Mouse (Mus musculus): ENCODE results near the gene Tmem253. TPM values are rescaled to one million over a fixed set of nuclear protein-coding genes. Genes with fewer than 3 reads are reported as not detected.

The Tmem253 gene
- polyA plus RNA-seq, 1 experiment = 1.3 TPM

GRCm38 (mm10) chr14:51984247-51985231, 30.9 kb upstream of the Tmem253 start, which contains the start of gene Arhgef40:
Gene Arhgef40, plus strand, starts transcription at chr14:51984719.
- H3K36me3 ChIP-seq (ENCODE audit: control insufficient read depth, insufficient read depth, low read length, poor library complexity, severe bottlenecking) = no peaks in the 10 kb centered on the region
- peaks cover 4% of the 10 kb centered on the region for H3K27me3 ChIP-seq (ENCODE audit: control insufficient read depth, insufficient read depth, low read length, poor library complexity, severe bottlenecking)
- H3K4me3 ChIP-seq (ENCODE audit: low read depth, low read length) = peak within 1 kb of the TSS; percentile 68
- TF ChIP-seq CTCF (IDR thresholded peaks at IDR 0.05; ENCODE audit: low read depth, low read length) = no peak
- TF ChIP-seq POLR2A (IDR thresholded peaks at IDR 0.05; ENCODE audit: insufficient read depth, low read length) = no peak
- TF ChIP-seq EP300 (IDR thresholded peaks at IDR 0.05; ENCODE audit: insufficient read depth, low read depth, low read length) = no peak
- H3K9ac ChIP-seq (ENCODE audit: low read depth, poor library complexity, severe bottlenecking) = peak within 1 kb of the TSS; percentile 75
- H3K4me1 ChIP-seq (ENCODE audit: control insufficient read depth, insufficient read depth, low read length) = no peaks in the 10 kb centered on the region
- no peak within 1 kb of the TSS for H3K27ac ChIP-seq (ENCODE audit: insufficient read depth, low read length)
- H3K9me3 ChIP-seq (replicated peaks; ENCODE audit: control insufficient read depth, insufficient read depth, low read length, poor library complexity, severe bottlenecking) = no peaks in the 10 kb centered on the region

DNA sequence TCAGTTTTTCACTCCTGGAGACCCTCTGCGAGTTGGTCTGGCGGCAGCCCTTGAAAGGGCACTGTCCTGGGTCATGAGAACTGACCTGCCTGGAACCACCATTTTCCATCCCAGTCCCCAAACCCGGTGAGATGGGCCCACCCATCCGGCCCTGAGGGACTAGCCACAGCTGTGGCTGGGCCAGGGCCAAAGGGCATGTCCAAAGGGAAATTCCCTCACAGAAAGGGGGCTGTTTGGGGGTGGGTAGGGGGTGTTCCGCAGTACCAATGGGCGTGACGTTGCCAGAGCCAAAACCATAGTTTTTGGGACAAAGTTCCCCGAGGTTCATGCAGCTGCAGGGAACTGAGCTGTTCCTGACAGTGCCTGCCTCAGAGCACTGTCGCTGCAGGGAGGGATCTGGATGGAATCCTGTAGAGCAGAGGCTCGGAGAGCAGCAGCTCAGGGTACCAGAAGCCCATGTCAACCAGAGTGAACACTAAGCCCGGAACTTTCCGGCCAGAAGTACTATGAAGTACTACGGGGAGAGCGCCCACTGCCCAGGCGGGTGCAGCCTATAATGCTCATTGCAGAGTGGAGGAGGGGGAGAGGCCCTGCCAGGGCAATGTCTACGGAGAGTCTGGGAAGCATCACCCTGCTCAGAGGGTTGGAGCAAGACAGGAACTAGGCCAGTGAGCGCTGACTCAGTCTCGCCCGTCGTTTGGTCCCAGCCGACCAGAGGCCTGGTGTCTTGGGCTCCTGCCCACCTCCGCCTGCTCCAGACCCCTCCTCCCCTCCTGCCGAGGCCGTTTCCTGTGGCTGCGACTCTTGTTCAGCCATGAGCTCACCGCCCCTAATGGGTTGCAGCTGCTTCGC, 29.9 kb upstream of the Tmem253 start:
- peaks cover 4% of the 10 kb centered on the region for H3K27me3 ChIP-seq (ENCODE audit: control insufficient read depth, insufficient read depth, low read length, poor library complexity, severe bottlenecking)
- H3K4me1 ChIP-seq (ENCODE audit: control insufficient read depth, insufficient read depth, low read length) = no peaks in the 10 kb centered on the region
- H3K27ac ChIP-seq (ENCODE audit: insufficient read depth, low read length) = no peak overlapping the region
- H3K4me3 ChIP-seq (ENCODE audit: low read depth, low read length) = peak overlapping the region; percentile 68
- no peaks in the 10 kb centered on the region for H3K9me3 ChIP-seq (replicated peaks; ENCODE audit: control insufficient read depth, insufficient read depth, low read length, poor library complexity, severe bottlenecking)
- H3K9ac ChIP-seq (ENCODE audit: low read depth, poor library complexity, severe bottlenecking) = peak overlapping the region; percentile 75
- no peaks in the 10 kb centered on the region for H3K36me3 ChIP-seq (ENCODE audit: control insufficient read depth, insufficient read depth, low read length, poor library complexity, severe bottlenecking)
- TF ChIP-seq EP300 (IDR thresholded peaks at IDR 0.05; ENCODE audit: insufficient read depth, low read depth, low read length) = no peak
- no peak for TF ChIP-seq CTCF (IDR thresholded peaks at IDR 0.05; ENCODE audit: low read depth, low read length)
- no peak for TF ChIP-seq POLR2A (IDR thresholded peaks at IDR 0.05; ENCODE audit: insufficient read depth, low read length)

DNA sequence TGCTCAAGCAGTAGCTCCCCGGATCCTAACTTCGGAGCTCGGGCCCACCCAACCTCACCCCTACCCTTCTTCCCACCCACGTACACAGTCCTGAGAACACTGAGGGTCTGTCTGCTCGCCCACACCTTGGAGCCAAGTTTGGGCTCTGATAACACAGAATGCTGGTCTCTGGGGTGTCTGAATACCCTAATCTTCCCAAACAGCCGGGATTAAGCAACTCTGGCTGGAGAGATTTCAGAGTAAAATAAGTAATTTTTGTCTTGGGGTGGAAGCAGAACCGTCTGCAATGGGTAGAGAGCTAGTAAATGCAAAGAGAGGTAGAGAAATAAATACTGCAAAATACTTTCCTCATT, 29.3 kb upstream of the Tmem253 start:
- no peaks in the 10 kb centered on the region for H3K36me3 ChIP-seq (ENCODE audit: control insufficient read depth, insufficient read depth, low read length, poor library complexity, severe bottlenecking)
- peak overlapping the region; percentile 75; the same call in 1 of the 2 replicates for H3K9ac ChIP-seq (ENCODE audit: low read depth, poor library complexity, severe bottlenecking)
- H3K9me3 ChIP-seq (replicated peaks; ENCODE audit: control insufficient read depth, insufficient read depth, low read length, poor library complexity, severe bottlenecking) = no peaks in the 10 kb centered on the region
- no peaks in the 10 kb centered on the region for H3K4me1 ChIP-seq (ENCODE audit: control insufficient read depth, insufficient read depth, low read length)
- TF ChIP-seq EP300 (IDR thresholded peaks at IDR 0.05; ENCODE audit: insufficient read depth, low read depth, low read length) = no peak
- TF ChIP-seq POLR2A (IDR thresholded peaks at IDR 0.05; ENCODE audit: insufficient read depth, low read length) = no peak
- TF ChIP-seq CTCF (IDR thresholded peaks at IDR 0.05; ENCODE audit: low read depth, low read length) = no peak
- no peak overlapping the region for H3K27ac ChIP-seq (ENCODE audit: insufficient read depth, low read length)
- H3K4me3 ChIP-seq (ENCODE audit: low read depth, low read length) = no peak overlapping the region
- H3K27me3 ChIP-seq (ENCODE audit: control insufficient read depth, insufficient read depth, low read length, poor library complexity, severe bottlenecking) = peaks cover 4% of the 10 kb centered on the region

DNA sequence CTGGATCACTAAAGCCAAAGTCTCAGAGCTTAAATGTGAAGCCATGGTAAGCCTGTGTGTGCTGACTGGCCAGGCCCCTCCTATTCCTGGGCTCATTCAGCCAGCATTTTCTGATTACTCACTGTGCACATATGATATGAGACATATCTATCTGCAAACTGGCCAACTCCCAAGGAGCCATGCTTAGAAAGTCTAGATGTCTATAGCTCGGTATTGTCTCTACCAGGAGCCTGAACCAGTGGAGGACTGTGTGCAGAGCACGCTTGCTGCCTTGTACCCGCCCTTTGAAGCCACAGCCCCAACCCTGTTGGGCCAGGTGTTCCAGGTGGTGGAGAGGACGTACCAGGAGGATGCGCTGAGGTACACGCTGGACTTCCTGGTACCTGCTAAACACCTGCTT, 28.3 kb upstream of the Tmem253 start:
- H3K27ac ChIP-seq (ENCODE audit: insufficient read depth, low read length) = no peak overlapping the region
- H3K27me3 ChIP-seq (ENCODE audit: control insufficient read depth, insufficient read depth, low read length, poor library complexity, severe bottlenecking) = peaks cover 4% of the 10 kb centered on the region
- no peaks in the 10 kb centered on the region for H3K9me3 ChIP-seq (replicated peaks; ENCODE audit: control insufficient read depth, insufficient read depth, low read length, poor library complexity, severe bottlenecking)
- H3K9ac ChIP-seq (ENCODE audit: low read depth, poor library complexity, severe bottlenecking) = no peak overlapping the region
- H3K4me3 ChIP-seq (ENCODE audit: low read depth, low read length) = no peak overlapping the region
- TF ChIP-seq EP300 (IDR thresholded peaks at IDR 0.05; ENCODE audit: insufficient read depth, low read depth, low read length) = no peak
- TF ChIP-seq CTCF (IDR thresholded peaks at IDR 0.05; ENCODE audit: low read depth, low read length) = no peak
- TF ChIP-seq POLR2A (IDR thresholded peaks at IDR 0.05; ENCODE audit: insufficient read depth, low read length) = no peak
- no peaks in the 10 kb centered on the region for H3K4me1 ChIP-seq (ENCODE audit: control insufficient read depth, insufficient read depth, low read length)
- H3K36me3 ChIP-seq (ENCODE audit: control insufficient read depth, insufficient read depth, low read length, poor library complexity, severe bottlenecking) = no peaks in the 10 kb centered on the region

DNA sequence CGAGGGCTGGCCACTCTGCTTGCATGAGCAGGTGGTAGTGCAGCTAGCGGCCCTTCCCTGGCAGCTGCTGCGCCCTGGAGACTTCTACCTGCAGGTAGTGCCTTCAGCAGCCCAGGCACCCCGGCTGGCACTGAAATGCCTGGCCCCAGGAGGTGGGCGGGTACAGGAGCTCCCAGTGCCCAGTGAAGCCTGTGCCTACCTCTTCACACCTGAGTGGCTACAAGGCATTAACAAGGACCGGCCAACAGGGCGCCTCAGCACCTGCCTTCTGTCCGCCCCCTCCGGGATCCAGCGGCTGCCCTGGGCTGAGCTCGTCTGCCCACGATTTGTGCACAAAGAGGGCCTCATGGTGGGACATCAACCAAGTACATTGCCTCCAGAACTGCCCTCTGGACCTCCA, 26.7 kb upstream of the Tmem253 start:
- H3K4me3 ChIP-seq (ENCODE audit: low read depth, low read length) = peak overlapping the region; percentile 17
- no peaks in the 10 kb centered on the region for H3K9me3 ChIP-seq (replicated peaks; ENCODE audit: control insufficient read depth, insufficient read depth, low read length, poor library complexity, severe bottlenecking)
- 0 out of 2 replicates have a peak overlapping the region, but pooled peaks have one; percentile 3 for H3K9ac ChIP-seq (ENCODE audit: low read depth, poor library complexity, severe bottlenecking)
- no peak overlapping the region for H3K27ac ChIP-seq (ENCODE audit: insufficient read depth, low read length)
- TF ChIP-seq POLR2A (IDR thresholded peaks at IDR 0.05; ENCODE audit: insufficient read depth, low read length) = no peak
- no peak for TF ChIP-seq CTCF (IDR thresholded peaks at IDR 0.05; ENCODE audit: low read depth, low read length)
- TF ChIP-seq EP300 (IDR thresholded peaks at IDR 0.05; ENCODE audit: insufficient read depth, low read depth, low read length) = no peak
- H3K36me3 ChIP-seq (ENCODE audit: control insufficient read depth, insufficient read depth, low read length, poor library complexity, severe bottlenecking) = no peaks in the 10 kb centered on the region
- peaks cover 4% of the 10 kb centered on the region for H3K27me3 ChIP-seq (ENCODE audit: control insufficient read depth, insufficient read depth, low read length, poor library complexity, severe bottlenecking)
- H3K4me1 ChIP-seq (ENCODE audit: control insufficient read depth, insufficient read depth, low read length) = no peaks in the 10 kb centered on the region
